Mouse (Mus musculus): ENCODE results near the gene C1qb. TPM values are rescaled to one million over a fixed set of nuclear protein-coding genes. Genes with fewer than 3 reads are reported as not detected.

The C1qb gene
- 10 to 100 TPM in 1 of 2 experiments, 1 to 10 TPM in 1; 8.8 to 50.5 TPM for polyA plus RNA-seq (2017; shearing (Covaris generic))

GRCm38 (mm10) chr4:136886101-136886500 lies at the start of gene C1qb:
Gene C1qb, minus strand, starts transcription at chr4:136886187.

GRCm38 (mm10) chr4:136898637-136899036 lies 12.7 kb upstream of the C1qb start, which contains the start of gene C1qa:
Gene C1qa, minus strand, starts transcription at chr4:136898803.

DNA sequence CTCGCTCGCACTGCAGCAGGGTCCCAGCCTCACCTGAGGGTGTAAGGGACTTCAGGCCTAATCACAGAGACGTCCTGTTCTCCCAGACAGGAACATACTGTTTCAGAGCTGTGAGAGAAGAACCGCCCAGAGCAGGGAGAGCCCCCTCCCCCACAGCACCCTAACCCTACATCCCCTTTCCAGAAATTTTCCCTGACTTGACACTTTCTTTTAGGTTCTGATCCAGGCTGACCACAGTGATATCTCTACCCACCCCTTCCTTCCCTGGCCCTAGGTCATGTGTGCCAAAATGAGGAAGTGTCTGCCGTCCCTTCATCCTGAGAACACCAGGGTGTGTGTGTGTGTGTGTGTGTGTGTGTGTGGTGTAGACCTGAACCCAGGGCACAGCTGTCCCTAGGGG lies 6.8 kb upstream of the C1qb start, which contains the start of gene C1qc:
C1qc (minus strand) TSS at position 255 of the 400 bp plus-strand sequence.

GRCm38 (mm10) chr4:136835621-136836386 lies 50.2 kb downstream of the C1qb start, which contains the start of gene Ephb2:
Gene Ephb2, minus strand, starts transcription at chr4:136835988.

Other genes starting within 250 kb of the C1qb start
- gene Ephb2, start 50.2 kb downstream of the C1qb start, polyA plus RNA-seq (2017; shearing (Covaris generic)), result under 1 TPM in 1 of 2 experiments, not detected in 1; 0.18 TPM
- gene C1qc, start 6.9 kb upstream of the C1qb start, polyA plus RNA-seq (2017; shearing (Covaris generic)), result 10 to 100 TPM in 1 of 2 experiments, 1 to 10 TPM in 1; 8.8 to 42.7 TPM
- gene C1qa, start 12.6 kb upstream of the C1qb start, polyA plus RNA-seq (2017; shearing (Covaris generic)), result 10 to 100 TPM in 1 of 2 experiments, 1 to 10 TPM in 1; 7.1 to 32.5 TPM
- not detected for gene Epha8, start 70.6 kb upstream of the C1qb start, polyA plus RNA-seq (2017; shearing (Covaris generic))
- gene Zbtb40, start 162.6 kb upstream of the C1qb start, polyA plus RNA-seq (2017; shearing (Covaris generic)), result 1 to 10 TPM; 2.2 to 5.9 TPM